Mouse (Mus musculus) layer of hippocampus, adult 18-20 months (tissue): ENCODE measurements around the gene Preb. TPM values are rescaled to one million over a fixed set of nuclear protein-coding genes. Genes with fewer than 3 reads are reported as not detected.

Experiments used
- DNase-seq, 2 experiments: peaks; one replicate each; pipeline ENCODE4 v3.0.0; 2022; ENCODE audit warnings: low spot score in 2 of 2
- total RNA-seq, 2 experiments: library from RNA; stranded (reverse); gene quantifications; 2 replicates each; pipeline ENCODE4 v1.2.3; 2021

Preb gene
- total RNA-seq, 2 experiments from 2014 or later, result 119 to 125 TPM

- DNase-seq, result no peak
These were observed 37.5 kb downstream of the Preb start for GRCm38 (mm10) chr5:30922581-30923041.

DNA sequence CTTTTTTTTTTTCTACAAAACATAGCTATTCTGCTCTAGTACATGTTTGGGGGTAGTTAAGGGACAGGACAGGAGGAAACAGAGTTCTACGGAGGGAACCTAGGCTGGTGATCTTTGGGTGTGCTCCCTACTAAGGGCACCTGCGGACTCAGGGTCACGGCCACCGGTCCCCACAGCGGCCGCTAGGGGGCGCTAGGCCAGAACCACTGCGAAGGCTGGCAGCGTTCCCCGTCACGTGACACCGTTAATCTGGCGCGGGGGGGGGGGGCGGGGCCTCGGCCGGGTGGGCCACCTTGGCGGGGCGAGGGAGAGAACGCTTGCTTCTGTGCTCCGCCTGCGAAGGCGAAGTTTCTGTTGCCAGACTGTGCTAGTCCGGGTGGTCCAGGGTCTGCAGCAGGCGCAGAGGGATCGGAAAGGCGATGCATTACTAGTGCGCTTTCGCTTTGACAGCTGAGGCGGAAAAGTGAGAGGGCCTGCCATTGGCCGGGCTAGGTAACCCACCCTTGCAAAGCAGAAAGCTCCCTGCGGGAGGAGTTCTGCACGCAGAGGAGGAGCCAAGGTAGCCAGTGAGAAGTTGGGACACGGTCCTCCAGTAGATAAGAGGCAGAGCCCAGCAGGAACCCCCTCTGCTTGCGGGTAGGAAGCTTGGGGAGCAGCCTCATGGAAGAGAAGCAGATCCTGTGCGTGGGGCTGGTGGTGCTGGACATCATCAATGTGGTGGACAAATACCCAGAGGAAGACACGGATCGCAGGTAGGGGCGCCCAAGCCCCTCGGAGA is 38.7 kb downstream of the Preb start, which contains the start of gene Khk:
Gene Khk, plus strand, starts transcription at position 176 of the 778 bp plus-strand sequence.
- peak; percentile 66 to 91 for DNase-seq

DNA sequence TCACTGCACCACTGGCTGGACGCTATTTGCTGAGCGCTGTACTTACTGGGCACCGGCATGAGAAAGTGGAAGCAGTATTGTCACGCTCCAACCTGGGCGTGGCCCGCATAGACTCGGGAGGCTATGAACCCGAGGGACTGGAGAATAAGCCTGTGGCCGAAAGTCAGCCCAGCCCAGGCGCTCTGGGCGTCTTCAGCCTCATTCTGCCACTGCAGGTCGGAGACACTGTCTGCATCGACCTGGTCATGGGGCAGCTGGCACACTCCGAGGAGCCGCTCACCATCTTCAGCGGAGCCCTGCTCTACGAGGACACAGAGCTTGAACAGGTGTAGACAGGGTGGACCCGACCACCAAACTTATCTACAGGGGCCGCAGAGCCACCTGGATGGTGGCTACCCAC is 39.5 kb downstream of the Preb start:
- DNase-seq, result no peak

DNA sequence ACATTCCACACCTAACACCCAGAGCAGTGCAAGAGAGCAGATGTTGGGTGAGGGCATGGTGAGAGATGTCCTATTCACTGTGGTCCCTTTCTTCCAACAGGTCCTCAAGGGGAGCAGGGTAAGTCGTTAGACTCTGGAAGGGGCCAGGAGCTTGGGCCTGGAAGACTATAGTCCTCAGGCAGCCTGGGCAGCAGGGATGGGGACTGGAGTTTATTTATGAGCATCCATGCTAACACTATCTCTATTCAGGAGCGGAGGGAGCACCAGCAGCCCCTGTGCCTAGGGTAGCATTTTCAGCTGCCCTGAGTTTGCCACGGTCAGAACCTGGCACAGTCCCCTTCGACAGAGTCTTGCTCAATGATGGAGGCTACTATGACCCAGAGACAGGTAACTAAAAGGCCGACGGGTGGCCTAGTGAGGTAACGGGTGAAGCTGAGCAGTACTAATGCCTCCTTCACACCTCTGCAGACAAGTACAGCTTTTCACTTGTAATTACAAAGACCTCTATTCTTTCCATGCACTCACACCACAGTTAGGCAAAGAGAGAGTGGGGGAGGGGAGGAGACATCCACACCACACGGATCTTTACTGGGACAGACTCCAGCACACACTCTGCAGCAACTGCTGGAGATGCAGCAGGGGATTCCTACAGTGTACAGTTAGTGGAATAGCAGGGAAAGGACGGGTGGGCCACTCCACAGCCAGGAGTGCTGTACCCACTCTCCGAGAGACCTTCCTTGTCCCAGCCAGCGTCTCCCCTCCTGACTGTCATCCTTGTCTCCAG is 40.1 kb downstream of the Preb start:
- DNase-seq, result no peak

DNA sequence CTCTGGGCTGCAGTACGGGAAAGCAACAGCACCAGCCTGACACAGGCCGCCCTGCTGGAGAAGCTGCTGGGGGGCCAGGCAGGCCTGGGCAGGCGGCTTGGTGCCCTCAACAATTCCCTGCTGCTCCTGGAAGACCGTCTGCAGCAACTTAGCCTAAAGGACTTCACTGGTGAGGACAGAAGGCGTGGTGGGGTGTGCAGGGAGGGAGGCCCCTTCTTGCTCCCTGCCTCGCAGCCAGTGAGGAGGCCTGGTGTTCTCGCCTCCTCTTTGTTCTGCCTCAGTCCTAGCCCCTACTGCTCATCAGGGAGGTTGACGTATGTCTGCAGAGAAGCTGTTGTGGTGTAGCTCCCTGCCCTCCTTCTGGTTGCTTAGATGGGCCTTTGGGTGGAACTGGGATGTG is 41.5 kb downstream of the Preb start:
- DNase-seq, result no peak

DNA sequence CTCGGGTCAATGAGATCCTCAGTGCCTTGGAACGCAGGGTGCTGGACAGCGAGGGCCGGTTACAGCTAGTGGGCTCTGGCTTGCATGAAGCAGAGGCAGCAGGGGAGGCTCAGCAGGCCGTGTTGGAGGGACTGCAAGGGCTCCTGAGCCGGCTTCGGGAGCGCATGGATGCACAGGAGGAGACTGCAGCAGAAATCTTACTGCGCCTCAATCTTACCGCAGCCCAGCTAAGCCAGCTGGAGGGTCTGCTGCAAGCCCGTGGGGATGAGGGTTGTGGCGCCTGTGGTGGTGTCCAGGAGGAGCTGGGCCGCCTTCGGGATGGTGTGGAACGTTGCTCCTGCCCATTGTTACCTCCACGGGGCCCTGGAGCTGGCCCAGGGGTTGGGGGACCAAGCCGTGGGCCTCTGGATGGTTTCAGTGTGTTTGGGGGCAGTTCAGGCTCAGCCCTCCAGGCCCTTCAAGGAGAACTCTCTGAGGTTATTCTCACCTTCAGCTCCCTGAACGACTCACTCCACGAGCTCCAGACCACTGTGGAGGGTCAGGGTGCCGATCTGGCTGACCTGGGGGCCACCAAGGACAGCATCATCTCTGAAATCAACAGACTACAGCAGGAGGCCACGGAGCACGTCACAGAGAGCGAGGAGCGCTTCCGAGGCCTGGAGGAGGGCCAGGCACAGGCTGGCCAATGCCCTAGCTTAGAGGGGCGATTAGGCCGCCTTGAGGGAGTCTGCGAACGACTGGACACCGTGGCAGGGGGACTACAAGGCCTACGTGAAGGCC is 42.1 kb downstream of the Preb start:
- DNase-seq, result no peak

GRCm38 (mm10) chr5:30917348-30917747 is 42.8 kb downstream of the Preb start:
- no peak for DNase-seq

DNA sequence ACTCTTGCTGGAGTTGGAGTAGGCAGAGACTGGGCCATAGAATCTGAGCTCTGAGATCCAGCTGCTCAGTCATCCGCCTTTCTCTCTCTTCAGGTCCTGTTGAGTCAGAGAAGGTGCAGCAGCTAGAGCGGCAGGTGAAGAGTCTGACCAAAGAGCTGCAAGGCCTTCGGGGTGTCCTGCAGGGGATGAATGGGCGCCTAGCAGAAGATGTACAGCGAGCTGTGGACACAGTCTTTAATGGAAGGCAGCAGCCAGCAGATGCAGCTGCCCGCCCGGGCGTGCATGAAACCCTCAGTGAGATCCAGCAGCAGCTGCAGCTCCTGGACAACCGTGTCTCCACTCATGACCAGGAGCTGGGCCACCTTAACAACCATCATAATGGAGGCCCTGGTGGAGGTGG is 43.3 kb downstream of the Preb start:
- no peak for DNase-seq

GRCm38 (mm10) chr5:30915974-30916433 is 44.2 kb downstream of the Preb start:
- DNase-seq, result peak; percentile 91 to 94

DNA sequence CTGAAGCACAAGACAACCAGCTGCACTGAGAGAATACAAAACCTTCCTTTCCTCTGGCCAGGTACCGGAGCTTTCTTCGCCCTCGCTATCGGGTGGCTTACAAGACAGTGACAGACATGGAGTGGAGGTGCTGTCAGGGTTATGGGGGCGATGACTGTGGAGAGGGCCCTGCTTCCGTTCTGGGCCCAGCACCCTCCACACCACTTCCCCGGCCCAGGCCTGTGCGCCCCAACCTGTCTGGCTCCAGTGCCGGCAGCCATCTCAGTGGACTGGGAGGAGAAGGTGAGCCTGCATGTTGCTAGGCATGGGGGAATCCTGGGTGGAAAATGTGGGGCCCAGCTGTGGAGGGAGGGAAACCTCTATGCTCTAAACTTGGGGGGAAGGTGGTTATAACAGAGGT is 44.7 kb downstream of the Preb start:
- DNase-seq, result no peak

- no peak for DNase-seq
These were observed 45.3 kb downstream of the Preb start for GRCm38 (mm10) chr5:30914849-30915248.

DNA sequence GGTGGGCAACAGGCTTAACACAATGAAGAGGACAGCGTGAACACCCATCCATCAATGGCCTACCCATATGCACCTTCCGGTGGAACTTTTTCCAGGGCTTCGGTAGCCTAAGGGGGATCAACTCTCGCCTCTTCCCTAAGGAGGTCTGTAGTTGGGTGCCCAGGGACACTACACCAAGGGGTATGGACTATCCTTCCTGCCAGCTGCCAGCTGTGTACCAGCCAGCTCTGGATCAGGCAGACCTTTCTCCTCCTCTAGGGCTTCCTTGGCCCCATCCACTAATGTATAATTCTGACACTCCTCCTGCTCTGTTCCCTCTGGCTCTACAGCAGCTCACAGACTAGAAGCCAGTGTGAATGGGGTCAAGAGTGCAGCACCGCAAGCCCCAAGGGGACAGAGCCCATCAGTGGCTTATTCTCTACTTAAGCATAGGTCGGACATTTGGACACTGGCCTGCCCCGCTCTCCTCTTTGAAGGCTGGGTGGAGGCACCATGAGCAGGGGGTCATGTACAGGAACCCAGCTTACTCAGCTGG is 46.0 kb downstream of the Preb start:
- DNase-seq, result no peak

- no peak for DNase-seq
These were observed 46.9 kb downstream of the Preb start, which contains the start of gene Emilin1 for GRCm38 (mm10) chr5:30913060-30913841. Gene Emilin1, plus strand, starts transcription at chr5:30913402.

- no peak for DNase-seq
These were observed 48.0 kb downstream of the Preb start for GRCm38 (mm10) chr5:30912156-30912555.

DNA sequence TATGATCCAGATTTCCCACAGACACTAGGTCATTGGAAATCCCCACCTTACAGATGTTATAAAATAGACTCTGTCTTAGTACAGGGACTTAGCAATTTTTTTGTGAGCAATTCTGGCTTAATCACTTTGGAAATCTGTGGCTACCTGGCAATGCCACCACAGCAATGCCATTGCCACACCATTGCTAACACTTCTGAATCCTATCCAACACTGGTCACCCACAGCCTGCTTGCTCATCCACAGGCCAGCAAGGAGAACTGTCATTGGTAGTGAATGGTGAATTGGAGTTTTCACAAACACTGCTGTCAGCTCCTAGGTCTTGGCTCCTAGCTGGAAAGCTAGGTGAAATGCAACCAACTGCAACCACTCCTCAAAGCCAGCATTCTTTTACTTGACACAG is 49.7 kb downstream of the Preb start:
- DNase-seq, result no peak

DNA sequence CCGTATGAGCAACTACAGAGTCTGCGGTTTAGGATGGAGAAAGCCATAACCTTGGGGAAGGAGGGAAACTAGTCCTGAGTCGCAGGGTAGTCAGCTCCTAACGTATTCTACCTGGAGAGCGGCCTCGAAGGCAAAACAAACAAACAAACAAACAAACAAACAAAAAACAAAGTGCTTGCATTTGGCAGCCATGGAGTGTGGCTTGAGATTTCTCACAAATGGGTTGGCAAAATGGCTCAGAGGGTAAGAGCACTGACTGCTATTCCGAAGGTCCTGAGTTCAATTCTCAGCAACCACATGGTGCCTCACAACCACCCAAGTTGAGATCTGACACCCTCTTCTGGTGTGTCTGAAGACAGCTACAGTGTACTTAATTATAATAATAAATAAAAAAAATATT is 50.3 kb downstream of the Preb start:
- DNase-seq, result no peak

DNA sequence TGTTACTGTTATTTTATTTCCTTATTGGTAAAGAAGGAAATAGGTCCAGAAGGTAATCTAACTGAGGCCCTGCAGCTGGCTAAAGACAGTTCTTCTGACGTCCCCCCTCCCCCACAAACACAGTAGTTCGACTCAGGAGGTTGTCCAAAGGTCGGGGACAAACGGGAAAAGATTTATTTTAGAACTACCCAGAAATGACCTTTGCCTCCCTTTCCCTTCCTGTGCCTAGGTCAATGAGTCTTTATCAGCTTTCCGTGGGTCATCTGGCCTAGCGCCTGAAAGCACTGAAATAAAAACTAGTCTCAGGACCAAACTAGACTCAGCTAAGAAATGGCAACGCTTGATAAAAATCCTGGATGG is 50.9 kb downstream of the Preb start:
- DNase-seq, result no peak

- no peak for DNase-seq
These were observed 51.5 kb downstream of the Preb start for GRCm38 (mm10) chr5:30908426-30909299.

- peak; percentile 96 to 97 for DNase-seq
These were observed 52.6 kb downstream of the Preb start, which contains the start of gene Ost4 for GRCm38 (mm10) chr5:30907413-30908059. Gene Ost4, minus strand, starts transcription at chr5:30907788.
